In the genomic region with DNA sequence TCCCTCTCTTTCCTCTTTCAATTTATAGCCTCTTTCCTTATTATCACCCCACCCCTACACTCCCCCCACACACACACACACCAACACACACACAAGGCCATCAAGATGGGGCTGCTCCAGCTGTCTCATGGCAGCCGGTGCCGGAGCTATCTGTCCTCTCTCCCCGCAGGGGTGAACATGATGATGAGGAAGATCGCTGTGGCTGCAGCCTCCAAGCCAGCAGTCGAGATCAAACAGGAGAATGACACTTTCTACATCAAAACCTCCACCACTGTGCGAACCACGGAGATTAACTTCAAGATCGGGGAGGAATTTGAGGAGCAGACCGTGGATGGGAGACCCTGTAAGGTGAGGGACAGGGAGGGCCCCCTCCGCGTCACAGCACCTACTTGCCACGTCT, we compare ENCODE assay signal across 10 mouse cellular contexts. TPM values are rescaled to one million over a fixed set of nuclear protein-coding genes. Genes with fewer than 3 reads are reported as not detected.
A peak's percentile ranks its signal among the peaks of the same experiment; 100 is the strongest.
DNase-seq lines count a peak whose midpoint lies in the region; ATAC-seq and TF ChIP-seq lines count a peak whose summit lies in the region.
"Had no signal": no experiment of that assay in that cellular context is flagged by ENCODE, and none has a peak within 500 bp of the region (broad histone marks: within the 10 kb centered on the region; RNA-seq: fewer than 3 reads in every experiment).

No protein-coding gene starts in this region.

- H3K27ac ChIP-seq in heart, embryonic 12.5 days (ENCODE audit: poor library complexity, severe bottlenecking), result 0 out of 2 replicates have a peak overlapping the region, but pooled peaks have one; percentile 28
- no peak overlapping the region for H3K27ac ChIP-seq in ES-Bruce4 (ENCODE audit: insufficient read depth, low read length)
- peak overlapping the region; percentile 72 for H3K27ac ChIP-seq in hindbrain, embryonic 13.5 days
- H3K27ac ChIP-seq in midbrain, embryonic 10.5 days (replicated peaks), result peak overlapping the region; percentile 95

- H3K4me2 ChIP-seq in heart, embryonic 12.5 days, result peak overlapping the region; percentile 76
- peak overlapping the region; percentile 49 for H3K4me2 ChIP-seq in hindbrain, embryonic 13.5 days

- H3K9ac ChIP-seq in heart, embryonic 12.5 days, result peak overlapping the region; percentile 62
- H3K9ac ChIP-seq in ES-Bruce4 (ENCODE audit: low read depth, poor library complexity, severe bottlenecking), result no peak overlapping the region
- H3K9ac ChIP-seq in hindbrain, embryonic 13.5 days, result peak overlapping the region; percentile 60

- H3K9me3 ChIP-seq in heart, embryonic 12.5 days (replicated peaks), result no peaks in the 10 kb centered on the region
- H3K9me3 ChIP-seq in ES-Bruce4 (replicated peaks; ENCODE audit: control insufficient read depth, insufficient read depth, low read length, poor library complexity, severe bottlenecking), result no peaks in the 10 kb centered on the region
- no peaks in the 10 kb centered on the region for H3K9me3 ChIP-seq in hindbrain, embryonic 13.5 days
- H3K9me3 ChIP-seq in midbrain, embryonic 10.5 days (replicated peaks), result no peaks in the 10 kb centered on the region

- no peak for DNase-seq in heart, adult 9 months (ENCODE audit: low spot score in 2 of 2)
- DNase-seq in midbrain, embryonic 10.5 days (ENCODE audit: low spot score), result no peak
- no peak for DNase-seq in B cell, adult 2 months
- no peak for DNase-seq in urinary bladder, postnatal 14 days (ENCODE audit: low spot score)
- no peak for DNase-seq in urinary bladder, postnatal 25 days (ENCODE audit: low spot score)
- DNase-seq: cerebellum, adult 9-11 months had no signal

- no peak for TF ChIP-seq CTCF in ES-Bruce4 (IDR thresholded peaks at IDR 0.05; ENCODE audit: low read depth, low read length)

- no peaks in the 10 kb centered on the region for H3K36me3 ChIP-seq in heart, embryonic 12.5 days
- H3K36me3 ChIP-seq in ES-Bruce4 (ENCODE audit: control insufficient read depth, insufficient read depth, low read length, poor library complexity, severe bottlenecking), result no peaks in the 10 kb centered on the region
- H3K36me3 ChIP-seq in hindbrain, embryonic 13.5 days, result no peaks in the 10 kb centered on the region
- H3K36me3 ChIP-seq in midbrain, embryonic 10.5 days, result peaks cover 41% of the 10 kb centered on the region

- TF ChIP-seq POLR2A in ES-Bruce4 (IDR thresholded peaks at IDR 0.05; ENCODE audit: insufficient read depth, low read length), result no peak

- TF ChIP-seq EP300 in ES-Bruce4 (IDR thresholded peaks at IDR 0.05; ENCODE audit: insufficient read depth, low read depth, low read length), result no peak

- H3K4me3 ChIP-seq in heart, embryonic 12.5 days, result peak overlapping the region; percentile 45
- H3K4me3 ChIP-seq in ES-Bruce4 (ENCODE audit: low read depth, low read length), result peak overlapping the region; percentile 55
- peak overlapping the region; percentile 24 for H3K4me3 ChIP-seq in hindbrain, embryonic 13.5 days
- H3K4me3 ChIP-seq in midbrain, embryonic 10.5 days, result peak overlapping the region; percentile 68

- peaks cover 49% of the 10 kb centered on the region for H3K27me3 ChIP-seq in heart, embryonic 12.5 days (replicated peaks)
- H3K27me3 ChIP-seq in ES-Bruce4 (ENCODE audit: control insufficient read depth, insufficient read depth, low read length, poor library complexity, severe bottlenecking), result no peaks in the 10 kb centered on the region; the same call in 1 of the 2 replicates
- no peaks in the 10 kb centered on the region for H3K27me3 ChIP-seq in hindbrain, embryonic 13.5 days
- peaks cover 18% of the 10 kb centered on the region for H3K27me3 ChIP-seq in midbrain, embryonic 10.5 days (ENCODE audit: low read depth, poor library complexity, severe bottlenecking)

- 7% methylated on average over 12 of the region's 12 CpGs for WGBS in heart, embryonic 12.5 days
- 12% methylated on average over 12 of the region's 12 CpGs for WGBS in hindbrain, embryonic 13.5 days
- WGBS in midbrain, embryonic 10.5 days, result 17% methylated on average over 12 of the region's 12 CpGs

- ATAC-seq in heart, embryonic 12.5 days (ENCODE audit: insufficient number of reproducible peaks, low FRiP score), result no peak
- ATAC-seq in hindbrain, embryonic 13.5 days (ENCODE audit: low FRiP score), result no peak

- H3K4me1 ChIP-seq in heart, embryonic 12.5 days (replicated peaks), result peaks cover 49% of the 10 kb centered on the region
- peaks cover 8% of the 10 kb centered on the region for H3K4me1 ChIP-seq in ES-Bruce4 (ENCODE audit: control insufficient read depth, insufficient read depth, low read length)
- peaks cover 58% of the 10 kb centered on the region for H3K4me1 ChIP-seq in hindbrain, embryonic 13.5 days (replicated peaks)
- H3K4me1 ChIP-seq in midbrain, embryonic 10.5 days, result peaks cover 73% of the 10 kb centered on the region

RNA-seq across cellular contexts. Expression of a gene that starts 3.5 kb away (rescaled TPM):
- polyA plus RNA-seq in heart, embryonic 12.5 days (2016; fragmentation: Nextera tagmentation; extraction: Ambion mirVana), result 7.3 and 8.0 TPM in 2 replicates
- polyA plus RNA-seq in ES-Bruce4 (2011; ENCODE audit: insufficient read depth, insufficient read length, low read depth, missing spikeins), result 11.9 and 12.0 TPM in 2 replicates
- 145 and 148 TPM in 2 replicates for polyA plus RNA-seq in hindbrain, embryonic 13.5 days (2015; fragmentation: Nextera tagmentation; extraction: Ambion mirVana)
- 562 and 684 TPM in 2 replicates for polyA plus RNA-seq in midbrain, embryonic 10.5 days (2016; fragmentation: Nextera tagmentation; extraction: Ambion mirVana)
- polyA plus RNA-seq: liver, adult 2 months had no signal

RNA-seq across cellular contexts. Expression of a gene that starts 18.9 kb away (rescaled TPM):
- 33.0 and 34.6 TPM in 2 replicates for polyA plus RNA-seq in heart, embryonic 12.5 days (2016; fragmentation: Nextera tagmentation; extraction: Ambion mirVana)
- polyA plus RNA-seq in ES-Bruce4 (2011; ENCODE audit: insufficient read depth, insufficient read length, low read depth, missing spikeins), result 34.5 and 36.0 TPM in 2 replicates
- 49.5 and 55.3 TPM in 2 replicates for polyA plus RNA-seq in hindbrain, embryonic 13.5 days (2015; fragmentation: Nextera tagmentation; extraction: Ambion mirVana)
- 125 and 158 TPM in 2 replicates for polyA plus RNA-seq in midbrain, embryonic 10.5 days (2016; fragmentation: Nextera tagmentation; extraction: Ambion mirVana)

RNA-seq across cellular contexts. Expression of a gene that starts 21.4 kb away (rescaled TPM):
- 13.6 and 14.1 TPM in 2 replicates for polyA plus RNA-seq in heart, embryonic 12.5 days (2016; fragmentation: Nextera tagmentation; extraction: Ambion mirVana)
- polyA plus RNA-seq in ES-Bruce4 (2011; ENCODE audit: insufficient read depth, insufficient read length, low read depth, missing spikeins), result 14.9 and 18.8 TPM in 2 replicates
- 19.3 and 20.7 TPM in 2 replicates for polyA plus RNA-seq in hindbrain, embryonic 13.5 days (2015; fragmentation: Nextera tagmentation; extraction: Ambion mirVana)
- polyA plus RNA-seq in midbrain, embryonic 10.5 days (2016; fragmentation: Nextera tagmentation; extraction: Ambion mirVana), result 18.6 and 21.6 TPM in 2 replicates

RNA-seq across cellular contexts. Expression of a gene that starts 21.8 kb away (rescaled TPM):
- 36.4 and 38.3 TPM in 2 replicates for polyA plus RNA-seq in heart, embryonic 12.5 days (2016; fragmentation: Nextera tagmentation; extraction: Ambion mirVana)
- 64.3 and 68.4 TPM in 2 replicates for polyA plus RNA-seq in ES-Bruce4 (2011; ENCODE audit: insufficient read depth, insufficient read length, low read depth, missing spikeins)
- 40.1 and 40.7 TPM in 2 replicates for polyA plus RNA-seq in hindbrain, embryonic 13.5 days (2015; fragmentation: Nextera tagmentation; extraction: Ambion mirVana)
- polyA plus RNA-seq in midbrain, embryonic 10.5 days (2016; fragmentation: Nextera tagmentation; extraction: Ambion mirVana), result 81.6 and 81.9 TPM in 2 replicates

RNA-seq across cellular contexts. Expression of a gene that starts 32.6 kb away (rescaled TPM):
- 62.9 and 65.2 TPM in 2 replicates for polyA plus RNA-seq in heart, embryonic 12.5 days (2016; fragmentation: Nextera tagmentation; extraction: Ambion mirVana)
- 207 and 219 TPM in 2 replicates for polyA plus RNA-seq in ES-Bruce4 (2011; ENCODE audit: insufficient read depth, insufficient read length, low read depth, missing spikeins)
- polyA plus RNA-seq in hindbrain, embryonic 13.5 days (2015; fragmentation: Nextera tagmentation; extraction: Ambion mirVana), result 63.9 and 70.1 TPM in 2 replicates
- polyA plus RNA-seq in midbrain, embryonic 10.5 days (2016; fragmentation: Nextera tagmentation; extraction: Ambion mirVana), result 78.3 and 81.6 TPM in 2 replicates

Comparison
In these comparisons a context has a peak if more than half of its experiments do, and no peak if none do; other contexts are left out.
1. RNA of a gene that starts 3.5 kb away (polyA plus RNA-seq): 562 to 684 TPM in midbrain, embryonic 10.5 days and 145 to 148 TPM in hindbrain, embryonic 13.5 days; 11.9 to 12.0 TPM in ES-Bruce4 and 7.3 to 8.0 TPM in heart, embryonic 12.5 days; every median in the first group is over 10 times any median in the second.
2. Peak in every context shown above with its lines, with median percentiles within 50 percentile points of each other: H3K4me3 ChIP-seq.